Mouse (Mus musculus) embryonic facial prominence, embryonic 10.5 days (tissue): ENCODE measurements around the gene St5. TPM values are rescaled to one million over a fixed set of nuclear protein-coding genes. Genes with fewer than 3 reads are reported as not detected.

ENCODE experiments used
- DNase-seq: peaks from one replicate; pipeline ENCODE4 v3.0.0-alpha.2; 2017; ENCODE audit warnings: low spot score
- H3K27ac ChIP-seq: fragments of 300-500 bp; sonication (generic); replicated peaks from 2 replicates; pipeline ENCODE4 v1.5.1; 2016; ENCODE audit warnings: mild to moderate bottlenecking
- H3K27me3 ChIP-seq: fragments of 300-500 bp; sonication (generic); replicated peaks from 2 replicates; pipeline ENCODE4 v1.6.1; 2016; ENCODE audit warnings: low read depth, mild to moderate bottlenecking; ENCODE audit not compliant: poor library complexity, severe bottlenecking
- H3K36me3 ChIP-seq: fragments of 300-500 bp; sonication (generic); replicated peaks from 2 replicates; pipeline ENCODE4 v1.6.1; 2016; ENCODE audit warnings: mild to moderate bottlenecking, moderate library complexity
- H3K4me1 ChIP-seq: fragments of 300-500 bp; sonication (generic); 2 replicates; pipeline ENCODE4 v1.6.1; 2016
- H3K4me3 ChIP-seq: fragments of 300-500 bp; sonication (generic); 2 replicates; pipeline ENCODE4 v1.5.1; 2016; ENCODE audit warnings: mild to moderate bottlenecking, moderate library complexity
- H3K9me3 ChIP-seq: fragments of 300-500 bp; sonication (generic); 2 replicates; pipeline ENCODE4 v1.6.1; 2016; ENCODE audit warnings: mild to moderate bottlenecking
- WGBS: fragments of 180-500 bp; shearing (Covaris S2); methylation state at CpG from one replicate; pipeline ENCODE4 v1.1.7; 2016; 5-methylcytosine and 5-hydroxymethylcytosine counted together
- polyA plus RNA-seq: library from polyadenylated mRNA; unstranded; fragments of >200 nt; fragmentation: Nextera tagmentation; extraction: Ambion mirVana; gene quantifications from 2 replicates; pipeline ENCODE4 v1.2.1, GENCODE M21; 2016

St5 gene
- polyA plus RNA-seq, 1 experiment from 2014 or later = 46.4 TPM

GRCm38 (mm10) chr7:109562154-109562599 is 141.2 kb downstream of the St5 start:
- Histone ChIP-seq H3K27me3 (no peaks in the 10 kb centered on the region), H3K9me3 (no peaks in the 10 kb centered on the region), H3K27ac (no peak overlapping the region), H3K36me3 (peaks cover 12% of the 10 kb centered on the region), H3K4me3 (no peak overlapping the region), H3K4me1 (peaks cover 15% of the 10 kb centered on the region)
- WGBS = 67% methylated on average over 4 of the region's 4 CpGs
- DNase-seq = no peak

GRCm38 (mm10) chr7:109561466-109562153 is 141.8 kb downstream of the St5 start:
- H3K27ac ChIP-seq = no peak overlapping the region
- no peak for DNase-seq
- H3K9me3 ChIP-seq = no peaks in the 10 kb centered on the region
- no peaks in the 10 kb centered on the region for H3K27me3 ChIP-seq
- 73% methylated on average over 8 of the region's 8 CpGs for WGBS
- no peak overlapping the region for H3K4me3 ChIP-seq
- peaks cover 17% of the 10 kb centered on the region for H3K36me3 ChIP-seq
- peaks cover 15% of the 10 kb centered on the region for H3K4me1 ChIP-seq

GRCm38 (mm10) chr7:109559536-109559935 is 143.9 kb downstream of the St5 start:
- Histone ChIP-seq H3K36me3 (peaks cover 19% of the 10 kb centered on the region), H3K27ac (no peak overlapping the region), H3K27me3 (no peaks in the 10 kb centered on the region)

GRCm38 (mm10) chr7:109546726-109547125 is 156.7 kb downstream of the St5 start:
- Histone ChIP-seq H3K4me3 (no peak overlapping the region), H3K27me3 (no peaks in the 10 kb centered on the region), H3K4me1 (no peaks in the 10 kb centered on the region), H3K27ac (no peak overlapping the region), H3K36me3 (peaks cover 86% of the 10 kb centered on the region), H3K9me3 (no peaks in the 10 kb centered on the region)
- DNase-seq = no peak
- 93% methylated on average over 5 of the region's 5 CpGs for WGBS

More at GRCm38 (mm10) chr7:109559536-109559935, 143.9 kb downstream of the St5 start:
- Histone ChIP-seq H3K4me3 (no peak overlapping the region), H3K4me1 (peaks cover 15% of the 10 kb centered on the region), H3K9me3 (no peaks in the 10 kb centered on the region)
- DNase-seq = no peak
- 63% methylated on average over 6 of the region's 6 CpGs for WGBS

GRCm38 (mm10) chr7:109546186-109546585 is 157.2 kb downstream of the St5 start:
- 86% methylated on average over 2 of the region's 2 CpGs for WGBS
- peaks cover 86% of the 10 kb centered on the region for H3K36me3 ChIP-seq

GRCm38 (mm10) chr7:109545255-109545993 is 158.0 kb downstream of the St5 start:
- H3K4me1 ChIP-seq = no peaks in the 10 kb centered on the region
- DNase-seq = no peak
- H3K36me3 ChIP-seq = peaks cover 87% of the 10 kb centered on the region
- no peaks in the 10 kb centered on the region for H3K27me3 ChIP-seq
- no peak overlapping the region for H3K4me3 ChIP-seq
- WGBS = 86% methylated on average over 10 of the region's 10 CpGs
- H3K27ac ChIP-seq = no peak overlapping the region
- H3K9me3 ChIP-seq = no peaks in the 10 kb centered on the region

More at GRCm38 (mm10) chr7:109546186-109546585, 157.2 kb downstream of the St5 start:
- H3K4me3 ChIP-seq = no peak overlapping the region
- H3K27ac ChIP-seq = no peak overlapping the region
- no peak for DNase-seq
- H3K4me1 ChIP-seq = no peaks in the 10 kb centered on the region
- no peaks in the 10 kb centered on the region for H3K27me3 ChIP-seq
- no peaks in the 10 kb centered on the region for H3K9me3 ChIP-seq

GRCm38 (mm10) chr7:109544792-109545191 is 158.6 kb downstream of the St5 start:
- Histone ChIP-seq H3K9me3 (no peaks in the 10 kb centered on the region), H3K36me3 (peaks cover 86% of the 10 kb centered on the region), H3K27ac (no peak overlapping the region), H3K4me3 (no peak overlapping the region), H3K27me3 (no peaks in the 10 kb centered on the region), H3K4me1 (no peaks in the 10 kb centered on the region)
- DNase-seq = no peak
- WGBS = 77% methylated on average over 5 of the region's 5 CpGs

- 92% methylated on average over 3 of the region's 3 CpGs for WGBS
- no peaks in the 10 kb centered on the region for H3K4me1 ChIP-seq
- no peaks in the 10 kb centered on the region for H3K9me3 ChIP-seq
- no peak overlapping the region for H3K4me3 ChIP-seq
- H3K27ac ChIP-seq = no peak overlapping the region
- no peaks in the 10 kb centered on the region for H3K27me3 ChIP-seq
- DNase-seq = no peak
- H3K36me3 ChIP-seq = peaks cover 84% of the 10 kb centered on the region
Observed at GRCm38 (mm10) chr7:109542364-109542628, 161.1 kb downstream of the St5 start.

- no peak for DNase-seq
- Histone ChIP-seq H3K4me1 (no peaks in the 10 kb centered on the region), H3K9me3 (no peaks in the 10 kb centered on the region), H3K27ac (no peak overlapping the region), H3K27me3 (no peaks in the 10 kb centered on the region), H3K36me3 (peaks cover 86% of the 10 kb centered on the region), H3K4me3 (no peak overlapping the region)
- WGBS = 91% methylated on average over 10 of the region's 10 CpGs
Observed at GRCm38 (mm10) chr7:109541609-109542363, 161.6 kb downstream of the St5 start.

GRCm38 (mm10) chr7:109540902-109541301 is 162.5 kb downstream of the St5 start:
- Histone ChIP-seq H3K36me3 (peaks cover 89% of the 10 kb centered on the region), H3K4me1 (no peaks in the 10 kb centered on the region), H3K27ac (no peak overlapping the region), H3K4me3 (no peak overlapping the region), H3K27me3 (no peaks in the 10 kb centered on the region), H3K9me3 (no peaks in the 10 kb centered on the region)
- no peak for DNase-seq

GRCm38 (mm10) chr7:109536451-109536946 is 166.9 kb downstream of the St5 start:
- H3K4me3 ChIP-seq = no peak overlapping the region
- WGBS = 65% methylated on average over 4 of the region's 4 CpGs
- no peak overlapping the region for H3K27ac ChIP-seq
- no peaks in the 10 kb centered on the region for H3K27me3 ChIP-seq
- H3K36me3 ChIP-seq = peaks cover 88% of the 10 kb centered on the region
- H3K9me3 ChIP-seq = no peaks in the 10 kb centered on the region
- no peak for DNase-seq
- no peaks in the 10 kb centered on the region for H3K4me1 ChIP-seq

- H3K36me3 ChIP-seq = peaks cover 91% of the 10 kb centered on the region
- no peak for DNase-seq
- no peak overlapping the region for H3K27ac ChIP-seq
- 96% methylated on average over 3 of the region's 3 CpGs for WGBS
- no peak overlapping the region for H3K4me3 ChIP-seq
- H3K9me3 ChIP-seq = no peaks in the 10 kb centered on the region
- H3K27me3 ChIP-seq = no peaks in the 10 kb centered on the region
- no peaks in the 10 kb centered on the region for H3K4me1 ChIP-seq
Observed at GRCm38 (mm10) chr7:109534921-109535320, 168.5 kb downstream of the St5 start.
